Mouse (Mus musculus) embryonic facial prominence, embryonic 11.5 days (tissue): ENCODE measurements around the gene Zfp597. TPM values are rescaled to one million over a fixed set of nuclear protein-coding genes. Genes with fewer than 3 reads are reported as not detected.

Experiments used
- ATAC-seq: fragments of 200-750 bp; cut with Nextera tagmentation; replicated peaks from 2 replicates; pipeline ENCODE4 v1.8.0; 2017; ENCODE audit warnings: low read depth; ENCODE audit not compliant: insufficient number of reproducible peaks, low FRiP score, low TSS enrichment
- DNase-seq: peaks from one replicate; pipeline ENCODE4 v3.0.0-alpha.2; 2015; ENCODE audit warnings: low spot score
- H3K27ac ChIP-seq: fragments of 300-500 bp; sonication (generic); replicated peaks from 2 replicates; pipeline ENCODE4 v1.5.1; 2014; ENCODE audit warnings: mild to moderate bottlenecking, low read depth, low read length, control low read depth
- H3K27me3 ChIP-seq: fragments of 300-500 bp; sonication (generic); 2 replicates; pipeline ENCODE4 v1.6.1; 2014; ENCODE audit warnings: mild to moderate bottlenecking, low read length, moderate library complexity, mixed read lengths; ENCODE audit not compliant: control insufficient read depth, insufficient read depth
- H3K36me3 ChIP-seq: fragments of 300-500 bp; sonication (generic); replicated peaks from 2 replicates; pipeline ENCODE4 v1.6.1; 2014; ENCODE audit warnings: low read depth, mild to moderate bottlenecking, low read length, moderate library complexity, mixed read lengths; ENCODE audit not compliant: control insufficient read depth, insufficient read depth
- H3K4me1 ChIP-seq: fragments of 300-500 bp; sonication (generic); 2 replicates; pipeline ENCODE4 v1.6.1; 2014; ENCODE audit warnings: low read length, mixed read lengths; ENCODE audit not compliant: control insufficient read depth, insufficient read depth
- H3K4me2 ChIP-seq: fragments of 300-500 bp; sonication (generic); 2 replicates; pipeline ENCODE4 v1.6.1; 2014; ENCODE audit warnings: low read depth, mild to moderate bottlenecking, control low read depth, low read length, moderate library complexity
- H3K4me3 ChIP-seq: fragments of 300-500 bp; sonication (generic); 2 replicates; pipeline ENCODE4 v1.5.1; 2014; ENCODE audit warnings: low read depth, low read length, control low read depth
- H3K9ac ChIP-seq: fragments of 300-500 bp; sonication (generic); replicated peaks from 2 replicates; pipeline ENCODE4 v1.6.1; 2014; ENCODE audit warnings: mild to moderate bottlenecking, control low read depth, low read length
- H3K9me3 ChIP-seq: fragments of 300-500 bp; sonication (generic); replicated peaks from 2 replicates; pipeline ENCODE4 v1.6.1; 2016; ENCODE audit warnings: mild to moderate bottlenecking, low read length, inconsistent platforms, mixed read lengths; ENCODE audit not compliant: control insufficient read depth
- WGBS: fragments of 180-500 bp; shearing (Covaris S2); extraction: QIAGEN DNeasy Blood & Tissue Kit; methylation state at CpG from one replicate; pipeline ENCODE4 v1.1.7; 2014; 5-methylcytosine and 5-hydroxymethylcytosine counted together
- polyA plus RNA-seq: library from polyadenylated mRNA; unstranded; fragments of >200 nt; fragmentation: Nextera tagmentation; extraction: Ambion mirVana; gene quantifications from 2 replicates; pipeline ENCODE4 v1.2.1, GENCODE M21; 2014

The Zfp597 gene
- polyA plus RNA-seq, 1 experiment from 2014 or later = 6.8 TPM

GRCm38 (mm10) chr16:3885065-3885670 is 807 bp upstream of the Zfp597 start:
- Histone ChIP-seq H3K27ac (no peak overlapping the region), H3K9me3 (no peaks in the 10 kb centered on the region), H3K27me3 (no peaks in the 10 kb centered on the region), H3K4me2 (peak overlapping the region; percentile 53), H3K9ac (peak overlapping the region; percentile 84), H3K36me3 (no peaks in the 10 kb centered on the region), H3K4me3 (peak overlapping the region; percentile 89), H3K4me1 (no peaks in the 10 kb centered on the region; the same call in 1 of the 2 replicates)
- peak; percentile 7; the same call in 1 of the 2 replicates for ATAC-seq
- peak; percentile 3 for DNase-seq
- WGBS = 5% methylated on average over 10 of the region's 10 CpGs

- no peaks in the 10 kb centered on the region for H3K27me3 ChIP-seq
- H3K4me2 ChIP-seq = no peak overlapping the region
- no peaks in the 10 kb centered on the region for H3K36me3 ChIP-seq
- ATAC-seq = no peak
- H3K9me3 ChIP-seq = no peaks in the 10 kb centered on the region
- no peak for DNase-seq
- H3K9ac ChIP-seq = no peak overlapping the region
- 92% methylated on average over 4 of the region's 4 CpGs for WGBS
- no peaks in the 10 kb centered on the region for H3K4me1 ChIP-seq
- no peak overlapping the region for H3K27ac ChIP-seq
- H3K4me3 ChIP-seq = no peak overlapping the region
Measured at GRCm38 (mm10) chr16:3876346-3876745, 8.0 kb downstream of the Zfp597 start.

- H3K9me3 ChIP-seq = no peaks in the 10 kb centered on the region
- DNase-seq (peak; percentile 93), ATAC-seq (peak; percentile 98)
- H3K4me1 ChIP-seq = no peaks in the 10 kb centered on the region
- 4% methylated on average over 47 of the region's 47 CpGs for WGBS
- peak within 1 kb of the TSS; percentile 73 for H3K9ac ChIP-seq
- peak within 1 kb of the TSS; percentile 77 for H3K4me2 ChIP-seq
- H3K27ac ChIP-seq = no peak within 1 kb of the TSS
- no peaks in the 10 kb centered on the region for H3K27me3 ChIP-seq
- peak within 1 kb of the TSS; percentile 53 for H3K4me3 ChIP-seq
- H3K36me3 ChIP-seq = no peaks in the 10 kb centered on the region
Measured at GRCm38 (mm10) chr16:3872216-3873047, 11.9 kb downstream of the Zfp597 start, which contains the start of gene Naa60. Gene Naa60, plus strand, starts transcription at chr16:3872375.

GRCm38 (mm10) chr16:3871815-3872214 is 12.5 kb downstream of the Zfp597 start:
- H3K27me3 ChIP-seq = no peaks in the 10 kb centered on the region
- 3% methylated on average over 16 of the region's 16 CpGs for WGBS
- peak overlapping the region; percentile 77 for H3K4me2 ChIP-seq
- H3K27ac ChIP-seq = no peak overlapping the region
- peak; percentile 17; the same call in 1 of the 2 replicates for ATAC-seq
- H3K4me3 ChIP-seq = peak overlapping the region; percentile 53
- no peaks in the 10 kb centered on the region for H3K4me1 ChIP-seq
- no peaks in the 10 kb centered on the region for H3K36me3 ChIP-seq
- H3K9ac ChIP-seq = peak overlapping the region; percentile 61
- no peaks in the 10 kb centered on the region for H3K9me3 ChIP-seq
- DNase-seq = no peak

GRCm38 (mm10) chr16:3859254-3859653 is 25.1 kb downstream of the Zfp597 start:
- H3K9ac ChIP-seq = no peak overlapping the region
- ATAC-seq (no peak), DNase-seq (no peak)
- H3K4me1 ChIP-seq = no peaks in the 10 kb centered on the region
- 89% methylated on average over 4 of the region's 4 CpGs for WGBS
- H3K27ac ChIP-seq = no peak overlapping the region
- no peaks in the 10 kb centered on the region for H3K27me3 ChIP-seq
- H3K4me2 ChIP-seq = no peak overlapping the region
- H3K36me3 ChIP-seq = no peaks in the 10 kb centered on the region
- H3K4me3 ChIP-seq = no peak overlapping the region
- H3K9me3 ChIP-seq = no peaks in the 10 kb centered on the region

GRCm38 (mm10) chr16:3855776-3856175 is 28.6 kb downstream of the Zfp597 start:
- 83% methylated on average over 1 of the region's 1 CpGs for WGBS
- Histone ChIP-seq H3K9me3 (no peaks in the 10 kb centered on the region), H3K36me3 (no peaks in the 10 kb centered on the region), H3K9ac (no peak overlapping the region), H3K4me1 (no peaks in the 10 kb centered on the region), H3K27me3 (no peaks in the 10 kb centered on the region), H3K4me3 (no peak overlapping the region), H3K27ac (no peak overlapping the region), H3K4me2 (no peak overlapping the region)
- ATAC-seq (no peak), DNase-seq (no peak)

- H3K36me3 ChIP-seq = no peaks in the 10 kb centered on the region
- no peak for DNase-seq
- ATAC-seq = no peak
- WGBS = 64% methylated on average over 11 of the region's 11 CpGs
- H3K4me1 ChIP-seq = no peaks in the 10 kb centered on the region
- H3K27me3 ChIP-seq = no peaks in the 10 kb centered on the region
- H3K9ac ChIP-seq = no peak overlapping the region
- no peaks in the 10 kb centered on the region for H3K9me3 ChIP-seq
- H3K4me2 ChIP-seq = no peak overlapping the region
- H3K4me3 ChIP-seq = no peak overlapping the region
- no peak overlapping the region for H3K27ac ChIP-seq
Measured at GRCm38 (mm10) chr16:3854437-3855182, 29.8 kb downstream of the Zfp597 start.
